Mouse (Mus musculus) olfactory bulb, adult 2 months (tissue): ENCODE results near the gene Frmd8.

Experiments used
- CTCF ChIP-seq: fragments of 200-500 bp; IDR thresholded peaks from 2 replicates; pipeline ENCODE4 v1.5.1; 2012; ENCODE audit warnings: low read depth, mild to moderate bottlenecking, low read length, moderate library complexity; ENCODE audit not compliant: insufficient read depth
- POLR2A ChIP-seq: fragments of 200-500 bp; IDR thresholded peaks from 2 replicates; pipeline ENCODE4 v1.6.1; 2012; ENCODE audit warnings: mild to moderate bottlenecking, low read depth, low read length, moderate library complexity; ENCODE audit not compliant: insufficient read depth

- peak; percentile 98 for TF ChIP-seq CTCF
- TF ChIP-seq POLR2A = no peak
Measured at GRCm38 (mm10) chr19:5849843-5850527, 25.1 kb downstream of the Frmd8 start.
